In the genomic region with DNA sequence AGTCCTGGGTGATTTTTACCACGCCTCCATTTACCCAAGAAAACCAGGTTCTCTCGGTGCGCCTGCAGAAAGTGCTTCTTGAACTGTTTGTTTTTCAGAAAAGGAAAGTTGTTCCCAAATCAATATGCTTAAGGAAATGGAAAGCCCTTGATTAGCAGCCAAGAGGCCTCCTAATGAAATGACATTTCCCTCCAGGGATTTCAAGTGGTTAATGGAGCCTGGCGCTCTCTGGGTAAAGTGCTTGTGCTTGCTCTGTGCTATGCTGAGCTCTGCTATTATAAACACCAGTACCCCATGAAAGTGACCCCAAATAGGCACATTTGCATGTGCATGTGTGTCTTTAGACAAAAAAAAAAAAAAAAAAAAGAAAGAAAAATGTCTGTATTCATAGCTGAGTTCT, we compare ENCODE assay signal across 17 mouse cellular contexts.
DNase-seq lines count a peak whose midpoint lies in the region; ATAC-seq lines count a peak whose summit lies in the region.
"Had no signal": no experiment of that assay in that cellular context is flagged by ENCODE, and none has a peak within 500 bp of the region (broad histone marks: within the 10 kb centered on the region; RNA-seq: fewer than 3 reads in every experiment).

No protein-coding gene starts in this region.

- H3K4me1 ChIP-seq in hindbrain, embryonic 13.5 days (replicated peaks): peaks cover 12% of the 10 kb centered on the region
- no peaks in the 10 kb centered on the region for H3K4me1 ChIP-seq in hindbrain, embryonic 12.5 days
- H3K4me1 ChIP-seq: heart, embryonic 10.5 days; liver, embryonic 12.5 days; stomach, embryonic 15.5 days had no signal

- no peak overlapping the region for H3K4me3 ChIP-seq in hindbrain, embryonic 13.5 days
- no peak overlapping the region for H3K4me3 ChIP-seq in hindbrain, embryonic 12.5 days
- H3K4me3 ChIP-seq: heart, embryonic 10.5 days; liver, embryonic 12.5 days; stomach, embryonic 15.5 days had no signal

- H3K9me3 ChIP-seq in hindbrain, embryonic 13.5 days: no peaks in the 10 kb centered on the region
- H3K9me3 ChIP-seq in hindbrain, embryonic 12.5 days (replicated peaks): no peaks in the 10 kb centered on the region
- H3K9me3 ChIP-seq: heart, embryonic 10.5 days; liver, embryonic 12.5 days; stomach, embryonic 15.5 days had no signal

- no peaks in the 10 kb centered on the region for H3K27me3 ChIP-seq in hindbrain, embryonic 13.5 days
- H3K27me3 ChIP-seq in hindbrain, embryonic 12.5 days: no peaks in the 10 kb centered on the region
- H3K27me3 ChIP-seq: liver, embryonic 12.5 days; Patski; stomach, embryonic 15.5 days had no signal

- no peak overlapping the region for H3K9ac ChIP-seq in hindbrain, embryonic 13.5 days
- H3K9ac ChIP-seq in hindbrain, embryonic 12.5 days: no peak overlapping the region
- H3K9ac ChIP-seq: liver, embryonic 12.5 days; stomach, embryonic 15.5 days had no signal

- ATAC-seq in hindbrain, embryonic 13.5 days (ENCODE audit: low FRiP score): no peak
- ATAC-seq in hindbrain, embryonic 12.5 days (ENCODE audit: low FRiP score): no peak
- ATAC-seq: activated CD4-positive, CD25-positive, alpha-beta regulatory T cell, adult 4 months; liver, embryonic 12.5 days; Patski had no signal

- peak overlapping the region; percentile 5; the same call in 1 of the 2 replicates for H3K27ac ChIP-seq in hindbrain, embryonic 13.5 days
- no peak overlapping the region for H3K27ac ChIP-seq in hindbrain, embryonic 12.5 days
- H3K27ac ChIP-seq: heart, embryonic 10.5 days; liver, embryonic 12.5 days; stomach, embryonic 15.5 days had no signal

- 71% methylated on average over 4 of the region's 4 CpGs for WGBS in hindbrain, embryonic 13.5 days
- WGBS in hindbrain, embryonic 12.5 days: 74% methylated on average over 4 of the region's 4 CpGs

- no peaks in the 10 kb centered on the region for H3K36me3 ChIP-seq in hindbrain, embryonic 13.5 days
- no peaks in the 10 kb centered on the region for H3K36me3 ChIP-seq in hindbrain, embryonic 12.5 days
- H3K36me3 ChIP-seq: heart, embryonic 10.5 days; liver, embryonic 12.5 days; stomach, embryonic 15.5 days had no signal

- DNase-seq in lung, postnatal 25 days (ENCODE audit: low spot score): peak; percentile 52
- DNase-seq in lung, postnatal 10 days: no peak
- DNase-seq in kidney, adult 8-10 months: peak; percentile 33 to 69
- peak; percentile 42 to 55 for DNase-seq in kidney, postnatal 25 days
- no peak for DNase-seq in urinary bladder, adult 2 months (ENCODE audit: low spot score)
- DNase-seq: adrenal gland, postnatal 25 days; cerebellum, adult 2 months; heart, postnatal 14 days; spleen, adult 18-20 months; thymus, adult 2 months had no signal

- no peak overlapping the region for H3K4me2 ChIP-seq in hindbrain, embryonic 13.5 days
- H3K4me2 ChIP-seq in hindbrain, embryonic 12.5 days (replicated peaks): no peak overlapping the region
- H3K4me2 ChIP-seq: liver, embryonic 12.5 days; stomach, embryonic 15.5 days had no signal

Comparison
In these comparisons a context has a peak if more than half of its experiments do, and no peak if none do; other contexts are left out.
1. DNase-seq: peak in lung, postnatal 25 days (single experiment), kidney, adult 8-10 months (2 of 2) and kidney, postnatal 25 days (2 of 2); none in lung, postnatal 10 days (single experiment) and urinary bladder, adult 2 months (single experiment).